Mouse (Mus musculus): ENCODE measurements around the gene Lsamp. TPM values are rescaled to one million over a fixed set of nuclear protein-coding genes. Genes with fewer than 3 reads are reported as not detected.

Lsamp gene
- polyA plus RNA-seq, 1 experiment from 2014 or later = 29.4 TPM

- Histone ChIP-seq H3K4me1 (no peaks in the 10 kb centered on the region), H3K27me3 (replicated peaks) (no peaks in the 10 kb centered on the region), H3K36me3 (no peaks in the 10 kb centered on the region), H3K9ac (no peak overlapping the region), H3K9me3 (no peaks in the 10 kb centered on the region), H3K27ac (no peak overlapping the region), H3K4me2 (replicated peaks) (no peak overlapping the region), H3K4me3 (no peak overlapping the region)
- no peak for ATAC-seq (ENCODE audit: low FRiP score, low read depth)
Observed at GRCm38 (mm10) chr16:41235829-41236228, 1251.7 kb downstream of the Lsamp start.

GRCm38 (mm10) chr16:41242841-41243240 is 1258.7 kb downstream of the Lsamp start:
- H3K4me3 ChIP-seq = no peak overlapping the region
- H3K4me1 ChIP-seq = no peaks in the 10 kb centered on the region
- H3K9ac ChIP-seq = no peak overlapping the region
- no peaks in the 10 kb centered on the region for H3K36me3 ChIP-seq
- no peak for ATAC-seq (ENCODE audit: low FRiP score, low read depth)
- H3K9me3 ChIP-seq = no peaks in the 10 kb centered on the region
- no peak overlapping the region for H3K27ac ChIP-seq
- no peaks in the 10 kb centered on the region for H3K27me3 ChIP-seq (replicated peaks)
- H3K4me2 ChIP-seq (replicated peaks) = no peak overlapping the region
- 79% methylated on average over 4 of the region's 4 CpGs for WGBS

- peak; percentile 70; the same call in 1 of the 2 replicates for ATAC-seq (ENCODE audit: low FRiP score, low read depth)
- Histone ChIP-seq H3K4me2 (replicated peaks) (no peak overlapping the region), H3K27me3 (replicated peaks) (no peaks in the 10 kb centered on the region)
Observed at GRCm38 (mm10) chr16:41244711-41245110, 1260.5 kb downstream of the Lsamp start.

GRCm38 (mm10) chr16:41258145-41259035 is 1274.2 kb downstream of the Lsamp start:
- no peak overlapping the region for H3K27ac ChIP-seq
- WGBS = 58% methylated on average over 12 of the region's 12 CpGs

More at GRCm38 (mm10) chr16:41244711-41245110, 1260.5 kb downstream of the Lsamp start:
- Histone ChIP-seq H3K36me3 (no peaks in the 10 kb centered on the region), H3K4me3 (no peak overlapping the region), H3K9ac (no peak overlapping the region), H3K27ac (no peak overlapping the region), H3K4me1 (no peaks in the 10 kb centered on the region), H3K9me3 (no peaks in the 10 kb centered on the region)
- 13% methylated on average over 2 of the region's 2 CpGs for WGBS

GRCm38 (mm10) chr16:41275999-41276671 is 1292.0 kb downstream of the Lsamp start:
- no peaks in the 10 kb centered on the region for H3K36me3 ChIP-seq
- no peak overlapping the region for H3K4me2 ChIP-seq (replicated peaks)
- WGBS = 83% methylated on average over 2 of the region's 2 CpGs
- H3K9me3 ChIP-seq = no peaks in the 10 kb centered on the region
- ATAC-seq (ENCODE audit: low FRiP score, low read depth) = no peak
- no peak overlapping the region for H3K27ac ChIP-seq
- H3K9ac ChIP-seq = no peak overlapping the region
- H3K4me3 ChIP-seq = no peak overlapping the region
- no peaks in the 10 kb centered on the region for H3K27me3 ChIP-seq (replicated peaks)
- no peaks in the 10 kb centered on the region for H3K4me1 ChIP-seq

More at GRCm38 (mm10) chr16:41258145-41259035, 1274.2 kb downstream of the Lsamp start:
- ATAC-seq (ENCODE audit: low FRiP score, low read depth) = peak; percentile 70
- no peaks in the 10 kb centered on the region for H3K9me3 ChIP-seq
- no peaks in the 10 kb centered on the region for H3K4me1 ChIP-seq
- no peak overlapping the region for H3K4me3 ChIP-seq
- no peaks in the 10 kb centered on the region for H3K36me3 ChIP-seq
- H3K27me3 ChIP-seq (replicated peaks) = no peaks in the 10 kb centered on the region
- H3K9ac ChIP-seq = no peak overlapping the region
- no peak overlapping the region for H3K4me2 ChIP-seq (replicated peaks)

- Histone ChIP-seq H3K36me3 (no peaks in the 10 kb centered on the region), H3K27me3 (replicated peaks) (no peaks in the 10 kb centered on the region), H3K9ac (no peak overlapping the region), H3K9me3 (no peaks in the 10 kb centered on the region), H3K4me1 (no peaks in the 10 kb centered on the region), H3K27ac (no peak overlapping the region), H3K4me2 (replicated peaks) (no peak overlapping the region), H3K4me3 (no peak overlapping the region)
- WGBS = 77% methylated on average over 3 of the region's 3 CpGs
- ATAC-seq (ENCODE audit: low FRiP score, low read depth) = no peak
Observed at GRCm38 (mm10) chr16:41317992-41318391, 1333.8 kb downstream of the Lsamp start.

GRCm38 (mm10) chr16:41343431-41343830 is 1359.3 kb downstream of the Lsamp start:
- H3K4me3 ChIP-seq = no peak overlapping the region
- H3K36me3 ChIP-seq = no peaks in the 10 kb centered on the region
- no peaks in the 10 kb centered on the region for H3K27me3 ChIP-seq (replicated peaks)
- no peaks in the 10 kb centered on the region for H3K4me1 ChIP-seq
- no peak overlapping the region for H3K27ac ChIP-seq
- H3K4me2 ChIP-seq (replicated peaks) = no peak overlapping the region
- ATAC-seq (ENCODE audit: low FRiP score, low read depth) = no peak
- H3K9ac ChIP-seq = no peak overlapping the region
- WGBS = 69% methylated on average over 1 of the region's 1 CpGs
- H3K9me3 ChIP-seq = no peaks in the 10 kb centered on the region

- H3K36me3 ChIP-seq = no peaks in the 10 kb centered on the region
- H3K4me3 ChIP-seq = no peak overlapping the region
- H3K4me2 ChIP-seq (replicated peaks) = no peak overlapping the region
- 80% methylated on average over 2 of the region's 2 CpGs for WGBS
- no peaks in the 10 kb centered on the region for H3K9me3 ChIP-seq
- no peaks in the 10 kb centered on the region for H3K27me3 ChIP-seq (replicated peaks)
- ATAC-seq (ENCODE audit: low FRiP score, low read depth) = no peak
- no peak overlapping the region for H3K27ac ChIP-seq
- H3K9ac ChIP-seq = no peak overlapping the region
- H3K4me1 ChIP-seq = no peaks in the 10 kb centered on the region
Observed at GRCm38 (mm10) chr16:41365138-41365537, 1381.0 kb downstream of the Lsamp start.

- H3K4me3 ChIP-seq = no peak overlapping the region
- ATAC-seq (ENCODE audit: low FRiP score, low read depth) = no peak
- no peaks in the 10 kb centered on the region for H3K4me1 ChIP-seq
- no peak overlapping the region for H3K9ac ChIP-seq
- no peaks in the 10 kb centered on the region for H3K36me3 ChIP-seq
- H3K27me3 ChIP-seq (replicated peaks) = no peaks in the 10 kb centered on the region
- H3K27ac ChIP-seq = no peak overlapping the region
- no peak overlapping the region for H3K4me2 ChIP-seq (replicated peaks)
- H3K9me3 ChIP-seq = no peaks in the 10 kb centered on the region
- 69% methylated on average over 3 of the region's 3 CpGs for WGBS
Observed at GRCm38 (mm10) chr16:41383702-41384101, 1399.5 kb downstream of the Lsamp start.

GRCm38 (mm10) chr16:41384288-41384687 is 1400.1 kb downstream of the Lsamp start:
- WGBS = 93% methylated on average over 1 of the region's 1 CpGs
- Histone ChIP-seq H3K4me1 (no peaks in the 10 kb centered on the region), H3K27me3 (replicated peaks) (no peaks in the 10 kb centered on the region), H3K9ac (no peak overlapping the region), H3K4me2 (replicated peaks) (no peak overlapping the region), H3K27ac (no peak overlapping the region), H3K36me3 (no peaks in the 10 kb centered on the region), H3K9me3 (no peaks in the 10 kb centered on the region), H3K4me3 (no peak overlapping the region)
- ATAC-seq (ENCODE audit: low FRiP score, low read depth) = no peak

GRCm38 (mm10) chr16:41408850-41409249 is 1424.7 kb downstream of the Lsamp start:
- Histone ChIP-seq H3K9me3 (no peaks in the 10 kb centered on the region), H3K4me2 (replicated peaks) (no peak overlapping the region), H3K4me1 (no peaks in the 10 kb centered on the region), H3K9ac (no peak overlapping the region), H3K36me3 (no peaks in the 10 kb centered on the region), H3K27me3 (replicated peaks) (no peaks in the 10 kb centered on the region), H3K4me3 (no peak overlapping the region), H3K27ac (no peak overlapping the region)
- 56% methylated on average over 7 of the region's 7 CpGs for WGBS
- no peak for ATAC-seq (ENCODE audit: low FRiP score, low read depth)

GRCm38 (mm10) chr16:41410671-41411070 is 1426.5 kb downstream of the Lsamp start:
- no peaks in the 10 kb centered on the region for H3K9me3 ChIP-seq
- WGBS = 77% methylated on average over 3 of the region's 3 CpGs
- H3K27me3 ChIP-seq (replicated peaks) = no peaks in the 10 kb centered on the region
- no peak for ATAC-seq (ENCODE audit: low FRiP score, low read depth)
- no peak overlapping the region for H3K4me3 ChIP-seq
- H3K4me2 ChIP-seq (replicated peaks) = no peak overlapping the region
- H3K36me3 ChIP-seq = no peaks in the 10 kb centered on the region
- H3K9ac ChIP-seq = no peak overlapping the region
- H3K27ac ChIP-seq = no peak overlapping the region
- H3K4me1 ChIP-seq = no peaks in the 10 kb centered on the region
